Mouse (Mus musculus) monocyte, adult 5-6 weeks (primary cell): ENCODE data around the gene Wdr70. TPM values are rescaled to one million over a fixed set of nuclear protein-coding genes. Genes with fewer than 3 reads are reported as not detected.
A peak's percentile ranks its signal among the peaks of the same experiment; 100 is the strongest.
"Not testable (repeated sequence)": the region's sequence is repeated elsewhere in the genome, so short reads cannot be mapped to it uniquely, and the experiment has no call there.

ENCODE experiments used
- ATAC-seq: fragments of 153-309, 156-312 bp; replicated peaks from 2 replicates; pipeline ENCODE4 v1.8.0; 2017; ENCODE audit warnings: mild to moderate bottlenecking; ENCODE audit not compliant: low TSS enrichment, insufficient number of reproducible peaks, severe bottlenecking, poor library complexity, low FRiP score
- total RNA-seq: library from RNA; stranded (forward); fragments of 200-1000, 200-491, 200-594 nt; gene quantifications from 3 replicates; pipeline ENCODE4 v1.2.3, GENCODE M21; 2017

Gene Wdr70
- total RNA-seq: 38.1 to 46.0 TPM (median 42.8 TPM) in 3 replicates

- ATAC-seq: peak; percentile 95
Observed at GRCm38 (mm10) chr15:8098774-8099749, at the start of gene Wdr70. Gene Wdr70 (minus strand): TSS chr15:8099209.

GRCm38 (mm10) chr15:8135606-8136005 lies 36.6 kb upstream of the Wdr70 start:
- ATAC-seq: no peak

- no peak for ATAC-seq
Observed at GRCm38 (mm10) chr15:8131761-8132160, 32.8 kb upstream of the Wdr70 start.

- ATAC-seq: no peak
Observed at GRCm38 (mm10) chr15:8131268-8131667, 32.3 kb upstream of the Wdr70 start.

GRCm38 (mm10) chr15:8129281-8129680 lies 30.3 kb upstream of the Wdr70 start:
- no peak for ATAC-seq

GRCm38 (mm10) chr15:8109782-8110181 lies 10.8 kb upstream of the Wdr70 start:
- no peak for ATAC-seq

- peak; percentile 98 for ATAC-seq
Observed at GRCm38 (mm10) chr15:8108966-8109743, 10.1 kb upstream of the Wdr70 start, which contains the start of gene Nup155. Gene Nup155 (plus strand): TSS chr15:8109273.

GRCm38 (mm10) chr15:8108360-8108965 lies 9.5 kb upstream of the Wdr70 start:
- ATAC-seq: no peak

GRCm38 (mm10) chr15:8101975-8102542 lies 3.0 kb upstream of the Wdr70 start:
- ATAC-seq: not testable (repeated sequence)

- peak; percentile 55; the same call in 1 of the 2 replicates for ATAC-seq
Observed at GRCm38 (mm10) chr15:8097853-8098252, 1.2 kb downstream of the Wdr70 start.

- not testable (repeated sequence) for ATAC-seq
Observed at GRCm38 (mm10) chr15:8092668-8093067, 6.3 kb downstream of the Wdr70 start.

- no peak for ATAC-seq
Observed at GRCm38 (mm10) chr15:8090685-8091084, 8.3 kb downstream of the Wdr70 start.

- ATAC-seq: no peak
Observed at GRCm38 (mm10) chr15:8088715-8089114, 10.3 kb downstream of the Wdr70 start.

- ATAC-seq: no peak
Observed at GRCm38 (mm10) chr15:8087293-8087692, 11.7 kb downstream of the Wdr70 start.

GRCm38 (mm10) chr15:8082139-8082538 lies 16.9 kb downstream of the Wdr70 start:
- no peak for ATAC-seq

GRCm38 (mm10) chr15:8073159-8073558 lies 25.9 kb downstream of the Wdr70 start:
- ATAC-seq: not testable (repeated sequence)

GRCm38 (mm10) chr15:8065221-8065620 lies 33.8 kb downstream of the Wdr70 start:
- no peak for ATAC-seq

- 0 out of 2 replicates have a peak, but pooled peaks have one; percentile 22 for ATAC-seq
Observed at GRCm38 (mm10) chr15:8051177-8051576, 47.8 kb downstream of the Wdr70 start.

- no peak for ATAC-seq
Observed at GRCm38 (mm10) chr15:8039834-8040233, 59.2 kb downstream of the Wdr70 start.
